Mouse (Mus musculus) MEL (cell line): ENCODE data around the gene Prmt9. TPM values are rescaled to one million over a fixed set of nuclear protein-coding genes. Genes with fewer than 3 reads are reported as not detected.

Experiments used
- DNase-seq: peaks from one replicate; pipeline ENCODE4 v3.0.0; 2011; ENCODE audit warnings: low read depth, low spot score
- H3K27ac ChIP-seq: 2 replicates; pipeline ENCODE4 v1.5.1; 2012; ENCODE audit warnings: low read depth, mild to moderate bottlenecking, control low read depth, low read length, moderate library complexity; ENCODE audit not compliant: control insufficient read depth
- H3K27me3 ChIP-seq, 2 experiments: fragments of 150-350 bp in 1 of 2; sonication (generic) in 1 of 2; 2 replicates each; pipeline ENCODE4 v1.6.1; 2012; ENCODE audit warnings: low read length in 2 of 2, mild to moderate bottlenecking in 2 of 2, improper control_type of control experiment in 1 of 2, moderate library complexity in 1 of 2; ENCODE audit not compliant: insufficient read depth in 2 of 2, control insufficient read depth in 1 of 2
- H3K36me3 ChIP-seq, 2 experiments: 2 replicates each; pipeline ENCODE4 v1.6.1; 2012 to 2014; ENCODE audit warnings: low read length in 2 of 2, improper control_type of control experiment in 1 of 2, inconsistent platforms in 1 of 2, mild to moderate bottlenecking in 1 of 2; ENCODE audit not compliant: insufficient read depth in 2 of 2, control insufficient read depth in 1 of 2
- H3K4me1 ChIP-seq, 2 experiments: fragments of 150-350 bp in 1 of 2; sonication (generic) in 1 of 2; 2 replicates each; pipeline ENCODE4 v1.6.1; 2012; ENCODE audit warnings: low read length in 2 of 2, improper control_type of control experiment in 1 of 2, mild to moderate bottlenecking in 1 of 2; ENCODE audit not compliant: insufficient read depth in 2 of 2, control insufficient read depth in 1 of 2
- H3K4me3 ChIP-seq, 2 experiments: fragments of 150-350 bp in 1 of 2; sonication (generic) in 1 of 2; 2 replicates each; pipeline ENCODE4 v1.5.1; 2012; ENCODE audit warnings: low read depth in 2 of 2, low read length in 2 of 2, mild to moderate bottlenecking in 2 of 2, moderate library complexity in 2 of 2, control low read depth in 1 of 2, improper control_type of control experiment in 1 of 2; ENCODE audit not compliant: control insufficient read depth in 1 of 2, insufficient read depth in 1 of 2
- H3K79me2 ChIP-seq: 2 replicates; pipeline ENCODE4 v1.6.1; 2012; ENCODE audit warnings: mild to moderate bottlenecking, low read length, moderate library complexity; ENCODE audit not compliant: control insufficient read depth, poor library complexity, insufficient read depth
- H3K9ac ChIP-seq: 2 replicates; pipeline ENCODE4 v1.6.1; 2012; ENCODE audit warnings: low read depth, mild to moderate bottlenecking, control low read depth, low read length, moderate library complexity; ENCODE audit not compliant: control insufficient read depth, poor library complexity, severe bottlenecking
- H3K9me3 ChIP-seq: fragments of 150-350 bp; sonication (generic); replicated peaks from 2 replicates; pipeline ENCODE4 v1.6.1; 2012; ENCODE audit warnings: mild to moderate bottlenecking, low read length, improper control_type of control experiment, moderate library complexity; ENCODE audit not compliant: insufficient read depth
- CHD1 ChIP-seq: IDR thresholded peaks from 2 replicates; pipeline ENCODE4 v1.6.1; 2012; ENCODE audit warnings: low read depth, mild to moderate bottlenecking, inconsistent platforms, low read length, improper control_type of control experiment
- CTCF ChIP-seq, 3 experiments: IDR thresholded peaks in 2 of 3; conservative IDR thresholded peaks in 1 of 3; 2 replicates each; pipeline ENCODE4 v1.5.1; 2011 to 2012; ENCODE audit warnings: low read length in 3 of 3, low read depth in 2 of 3, mild to moderate bottlenecking in 2 of 3, improper control_type of control experiment in 1 of 3, inconsistent platforms in 1 of 3, mixed read lengths in 1 of 3, moderate library complexity in 1 of 3; ENCODE audit not compliant: control insufficient read depth in 1 of 3, insufficient read depth in 1 of 3, poor library complexity in 1 of 3, severe bottlenecking in 1 of 3
- EP300 ChIP-seq, 2 experiments: IDR thresholded peaks; 2 replicates each; pipeline ENCODE4 v1.6.1; 2011; ENCODE audit warnings: improper control_type of control experiment in 2 of 2, low read length in 2 of 2, low read depth in 1 of 2, mild to moderate bottlenecking in 1 of 2
- ETS1 ChIP-seq: IDR thresholded peaks from 2 replicates; pipeline ENCODE4 v1.6.1; 2012; ENCODE audit warnings: low read depth, mild to moderate bottlenecking, inconsistent platforms, low read length, improper control_type of control experiment, moderate library complexity
- GABPA ChIP-seq: IDR thresholded peaks from 2 replicates; pipeline ENCODE4 v1.6.1; 2012; ENCODE audit warnings: low read depth, mild to moderate bottlenecking, inconsistent platforms, low read length, improper control_type of control experiment, moderate library complexity
- GATA1 ChIP-seq: IDR thresholded peaks from 2 replicates; pipeline ENCODE4 v1.6.1; 2011; ENCODE audit warnings: low read depth, low read length, improper control_type of control experiment
- KAT2A ChIP-seq: conservative IDR thresholded peaks from 2 replicates; pipeline ENCODE4 v1.6.1; 2012; ENCODE audit warnings: low read depth, low read length, improper control_type of control experiment, inconsistent platforms
- MEF2A ChIP-seq: IDR thresholded peaks from 2 replicates; pipeline ENCODE4 v1.6.1; 2014; ENCODE audit warnings: low read depth, mild to moderate bottlenecking, inconsistent platforms, low read length, improper control_type of control experiment; ENCODE audit not compliant: poor library complexity, insufficient replicate concordance, severe bottlenecking; ENCODE audit errors: extremely low read depth
- NELFE ChIP-seq: IDR thresholded peaks from 2 replicates; pipeline ENCODE4 v1.6.1; 2011; ENCODE audit warnings: low read depth, low read length, improper control_type of control experiment
- POLR2AphosphoS2 ChIP-seq: IDR thresholded peaks from 2 replicates; pipeline ENCODE4 v1.6.1; 2011; ENCODE audit warnings: low read length, improper control_type of control experiment
- POLR2AphosphoS5 ChIP-seq: IDR thresholded peaks from 2 replicates; pipeline ENCODE4 v1.6.1; 2012; ENCODE audit warnings: low read depth, borderline replicate concordance, mild to moderate bottlenecking, inconsistent platforms, low read length, moderate library complexity, mixed read lengths
- RCOR1 ChIP-seq: IDR thresholded peaks from 2 replicates; pipeline ENCODE4 v1.6.1; 2012; ENCODE audit warnings: low read depth, mild to moderate bottlenecking, inconsistent platforms, low read length, improper control_type of control experiment
- TBP ChIP-seq: IDR thresholded peaks from 2 replicates; pipeline ENCODE4 v1.8.0; 2011; ENCODE audit warnings: low read depth, low read length, improper control_type of control experiment
- TCF12 ChIP-seq: IDR thresholded peaks from 2 replicates; pipeline ENCODE4 v1.6.1; 2014; ENCODE audit warnings: low read depth, mild to moderate bottlenecking, inconsistent platforms, low read length, improper control_type of control experiment, moderate library complexity
- UBTF ChIP-seq: IDR thresholded peaks from 2 replicates; pipeline ENCODE4 v1.6.1; 2012; ENCODE audit warnings: low read depth, mild to moderate bottlenecking, inconsistent platforms, low read length, improper control_type of control experiment, moderate library complexity, borderline replicate concordance; ENCODE audit not compliant: insufficient read depth
- ZC3H11A ChIP-seq: IDR thresholded peaks from 2 replicates; pipeline ENCODE4 v1.6.1; 2012; ENCODE audit warnings: low read depth, mild to moderate bottlenecking, inconsistent platforms, low read length, improper control_type of control experiment
- ZKSCAN1 ChIP-seq: IDR thresholded peaks from 2 replicates; pipeline ENCODE4 v1.6.1; 2012; ENCODE audit warnings: low read depth, mild to moderate bottlenecking, inconsistent platforms, low read length, improper control_type of control experiment, moderate library complexity
- ZMIZ1 ChIP-seq: IDR thresholded peaks from 2 replicates; pipeline ENCODE4 v1.6.1; 2012; ENCODE audit warnings: low read depth, mild to moderate bottlenecking, inconsistent platforms, low read length, improper control_type of control experiment, moderate library complexity
- ZNF384 ChIP-seq: IDR thresholded peaks from 2 replicates; pipeline ENCODE4 v1.6.1; 2012; ENCODE audit warnings: low read depth, mild to moderate bottlenecking, inconsistent platforms, low read length, improper control_type of control experiment
- polyA plus RNA-seq, 2 experiments: library from polyadenylated mRNA; stranded (reverse) in 1 of 2; unstranded in 1 of 2; fragments of >175 nt in 1 of 2; fragments of >200 nt in 1 of 2; gene quantifications; 2 replicates each; pipeline versions ENCODE4 v1.2.1 to v1.2.4; 2012; ENCODE audit warnings: low replicate concordance in 2 of 2, low read depth in 1 of 2; ENCODE audit not compliant: insufficient read length in 2 of 2, insufficient read depth in 1 of 2, missing spikeins in 1 of 2
- total RNA-seq: library from RNA; depleted of rRNA; stranded (reverse); fragments of 300-350 nt; gene quantifications from 2 replicates; pipeline ENCODE4 v1.2.3, GENCODE M21; 2012

The Prmt9 gene
- total and polyA plus RNA-seq, 3 experiments = 16.0 to 54.2 (median 18.6) TPM

DNA sequence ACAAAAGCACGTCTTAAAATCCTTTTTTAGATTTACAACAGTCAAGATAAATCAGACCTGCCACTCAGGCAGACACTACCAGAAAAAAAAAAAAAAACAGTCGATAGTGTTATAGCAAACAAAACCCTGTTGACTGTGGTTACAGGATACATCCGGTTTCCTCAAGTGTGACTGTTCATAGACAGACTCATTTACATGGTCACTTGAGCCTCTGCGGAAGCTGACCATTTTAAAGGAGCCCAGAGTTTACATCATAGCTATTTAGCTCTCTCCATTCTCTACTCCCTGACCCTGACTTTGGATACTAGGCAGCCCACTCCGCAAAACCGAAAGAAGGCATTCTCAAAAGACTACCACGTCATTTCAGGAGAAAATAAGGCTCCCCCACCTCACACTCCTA lies 42.7 kb upstream of the Prmt9 start:
- Histone ChIP-seq H3K9me3 (no peaks in the 10 kb centered on the region), H3K79me2 (peaks cover 22% of the 10 kb centered on the region), H3K9ac (no peak overlapping the region), H3K4me3 (no peak overlapping the region), H3K36me3 (peaks cover 0 to 12% of the 10 kb centered on the region in 2 experiments; a peak in 2 of 4 replicates), H3K27ac (no peak overlapping the region), H3K27me3 (no peaks in the 10 kb centered on the region), H3K4me1 (peaks cover 0 to 10% of the 10 kb centered on the region in 2 experiments; a peak in 3 of 4 replicates)
- DNase-seq = no peak
- no peak for TF ChIP-seq CHD1
- no peak for TF ChIP-seq ZKSCAN1
- no peak for TF ChIP-seq POLR2AphosphoS2
- TF ChIP-seq MEF2A = no peak
- TF ChIP-seq NELFE = no peak
- no peak for TF ChIP-seq GATA1
- TF ChIP-seq GABPA = no peak
- TF ChIP-seq ETS1 = no peak
- TF ChIP-seq TCF12 = no peak
- TF ChIP-seq KAT2A = no peak
- TF ChIP-seq UBTF = no peak
- TF ChIP-seq POLR2AphosphoS5 = no peak
- TF ChIP-seq ZNF384 = no peak
- TF ChIP-seq ZMIZ1 = no peak
- TF ChIP-seq CTCF (IDR thresholded peaks at IDR 0.05 in 2 of 3, conservative IDR thresholded peaks at IDR 0.05 in 1 of 3; ENCODE audit: control insufficient read depth in 1 of 3, insufficient read depth in 1 of 3, low read depth in 2 of 3, low read length in 3 of 3, poor library complexity in 1 of 3, severe bottlenecking in 1 of 3) = no peak
- TF ChIP-seq RCOR1 = no peak

DNA sequence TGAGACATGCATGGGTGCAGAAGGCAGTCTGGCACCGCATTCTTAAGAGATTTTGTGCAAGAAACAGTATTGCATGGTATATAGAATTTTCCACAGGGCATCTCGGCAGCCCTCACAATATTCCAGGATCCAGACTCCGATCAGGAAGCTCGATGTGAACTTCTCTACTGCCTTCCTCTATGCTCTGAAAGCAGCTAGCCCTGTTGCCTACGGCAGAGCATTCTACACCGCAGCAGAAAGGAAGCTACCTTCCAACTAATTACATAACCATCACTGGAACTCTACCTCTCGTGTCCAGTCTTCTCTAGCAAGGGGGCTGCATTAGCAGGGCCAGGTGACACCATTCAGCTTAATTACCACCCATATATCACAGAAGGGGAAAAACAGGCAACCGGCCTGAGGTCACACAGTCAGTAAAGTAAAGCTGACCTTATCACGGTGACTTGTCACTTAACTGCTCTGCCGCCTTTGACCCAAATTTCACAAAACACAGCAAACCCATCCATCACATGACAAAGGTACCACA lies 41.6 kb upstream of the Prmt9 start:
- no peak overlapping the region for H3K9ac ChIP-seq
- DNase-seq = no peak
- no peak for TF ChIP-seq TBP
- no peak for TF ChIP-seq ZC3H11A
- no peak for TF ChIP-seq GABPA
- TF ChIP-seq EP300 (IDR thresholded peaks at IDR 0.05; ENCODE audit: low read depth in 1 of 2, low read length in 2 of 2) = no peak
- peaks cover 0 to 12% of the 10 kb centered on the region in 2 experiments; a peak in 2 of 4 replicates for H3K36me3 ChIP-seq
- H3K9me3 ChIP-seq = no peaks in the 10 kb centered on the region
- H3K79me2 ChIP-seq = peaks cover 29% of the 10 kb centered on the region
- H3K27me3 ChIP-seq = no peaks in the 10 kb centered on the region
- H3K4me3 ChIP-seq = no peak overlapping the region
- no peak overlapping the region for H3K27ac ChIP-seq
- H3K4me1 ChIP-seq = peaks cover 0 to 10% of the 10 kb centered on the region in 2 experiments; a peak in 3 of 4 replicates
